Comparison of ENCODE assay signal across 9 mouse cellular contexts in genomic region chr2:173586118-173586968, GRCm38 (mm10). TPM values are rescaled to one million over a fixed set of nuclear protein-coding genes. Genes with fewer than 3 reads are reported as not detected.
DNase-seq lines count a peak whose midpoint lies in the region; ATAC-seq and TF ChIP-seq lines count a peak whose summit lies in the region.
"Had no signal": no experiment of that assay in that cellular context is flagged by ENCODE, and none has a peak within 500 bp of the region (broad histone marks: within the 10 kb centered on the region; RNA-seq: fewer than 3 reads in every experiment).

No protein-coding gene starts in this region.

- DNase-seq in CD8-positive naive resting alpha-beta T cell, adult 2 months (ENCODE audit: low read depth in 2 of 2, low spot score in 2 of 2): peak; percentile 61 to 71
- peak; percentile 81 for DNase-seq in brain, embryonic 14.5 days (ENCODE audit: low read depth)
- DNase-seq in heart, postnatal 0 days (ENCODE audit: low spot score): peak; percentile 28
- DNase-seq in kidney, postnatal 25 days: peak; percentile 61 to 63
- DNase-seq in lung, postnatal 0 days (ENCODE audit: low spot score): peak; percentile 66
- DNase-seq in ovary, adult 18-20 months (ENCODE audit: low spot score): peak; percentile 44
- DNase-seq in thymus, postnatal 14 days: peak; percentile 85

- no peak overlapping the region for H3K27ac ChIP-seq in heart, postnatal 0 days (ENCODE audit: low read depth)
- H3K27ac ChIP-seq in lung, postnatal 0 days (ENCODE audit: low read length): no peak overlapping the region

- no peak overlapping the region; the same call in 1 of the 2 replicates for H3K9ac ChIP-seq in heart, postnatal 0 days (replicated peaks; ENCODE audit: low read depth, low read length)
- H3K9ac ChIP-seq in lung, postnatal 0 days (replicated peaks; ENCODE audit: low read depth): no peak overlapping the region

- 1% methylated on average over 68 of the region's 68 CpGs for WGBS in heart, postnatal 0 days
- 2% methylated on average over 68 of the region's 68 CpGs for WGBS in lung, postnatal 0 days

- H3K27me3 ChIP-seq in heart, postnatal 0 days (ENCODE audit: control insufficient read depth, insufficient read depth, low read length): peaks cover 28% of the 10 kb centered on the region
- peaks cover 14% of the 10 kb centered on the region for H3K27me3 ChIP-seq in lung, postnatal 0 days (replicated peaks; ENCODE audit: insufficient read depth, low read length)

- peak; percentile 85 for TF ChIP-seq CTCF in brain, embryonic 14.5 days (IDR thresholded peaks at IDR 0.05; ENCODE audit: borderline replicate concordance, extremely low read depth, insufficient read depth, insufficient read length)
- peak; percentile 62 for TF ChIP-seq CTCF in heart, postnatal 0 days (IDR thresholded peaks at IDR 0.05; ENCODE audit: low read depth)
- peak; percentile 86 for TF ChIP-seq CTCF in lung, postnatal 0 days (IDR thresholded peaks at IDR 0.05)

- peak; percentile 69 for ATAC-seq in erythroid progenitor cell, adult 5-6 weeks (replicated peaks; ENCODE audit: low FRiP score, poor library complexity, severe bottlenecking)
- ATAC-seq in heart, postnatal 0 days (ENCODE audit: insufficient read depth, low read depth): peak; percentile 48; the same call in 1 of the 2 replicates
- ATAC-seq in lung, postnatal 0 days: peak; percentile 74

- H3K9me3 ChIP-seq in heart, postnatal 0 days (replicated peaks; ENCODE audit: control insufficient read depth, low read length): no peaks in the 10 kb centered on the region
- H3K9me3 ChIP-seq in lung, postnatal 0 days (ENCODE audit: low read length): no peaks in the 10 kb centered on the region

- H3K4me3 ChIP-seq in heart, postnatal 0 days (ENCODE audit: low read depth, low read length): peak overlapping the region; percentile 44
- peak overlapping the region; percentile 28 for H3K4me3 ChIP-seq in lung, postnatal 0 days (ENCODE audit: low read depth, low read length)

- H3K4me2 ChIP-seq in heart, postnatal 0 days (ENCODE audit: low read depth, low read length): peak overlapping the region; percentile 73
- H3K4me2 ChIP-seq in lung, postnatal 0 days (replicated peaks; ENCODE audit: low read depth, low read length): peak overlapping the region; percentile 61

- H3K4me1 ChIP-seq in heart, postnatal 0 days (ENCODE audit: control insufficient read depth, insufficient read depth): no peaks in the 10 kb centered on the region
- peaks cover 5% of the 10 kb centered on the region for H3K4me1 ChIP-seq in lung, postnatal 0 days (ENCODE audit: insufficient read depth, low read depth, low read length)

- no peak for TF ChIP-seq EP300 in heart, postnatal 0 days (IDR thresholded peaks at IDR 0.05; ENCODE audit: low read depth)
- TF ChIP-seq EP300 in lung, postnatal 0 days (IDR thresholded peaks at IDR 0.05): no peak

- H3K36me3 ChIP-seq in heart, postnatal 0 days (replicated peaks; ENCODE audit: control insufficient read depth, insufficient read depth, low read length): 0 out of 2 replicates have a peak, but pooled peaks cover 5% of the 10 kb centered on the region
- no peaks in the 10 kb centered on the region; the same call in 1 of the 2 replicates for H3K36me3 ChIP-seq in lung, postnatal 0 days (ENCODE audit: insufficient read depth, low read length)

- TF ChIP-seq POLR2A in brain, embryonic 14.5 days (IDR thresholded peaks at IDR 0.05; ENCODE audit: borderline replicate concordance, extremely low read depth, insufficient read depth, insufficient read length, poor library complexity, severe bottlenecking): no peak

RNA-seq across cellular contexts. Expression of gene Ankrd60, which starts 8.2 kb away (rescaled TPM):
- not detected in 2 replicates for polyA plus RNA-seq in brain, embryonic 14.5 days (2012; rRNA removed)
- total RNA-seq in erythroid progenitor cell, adult 5-6 weeks (2015; ENCODE audit: low replicate concordance): not detected in 2 replicates
- total RNA-seq in erythroid progenitor cell, adult 5-6 weeks (2017; ENCODE audit: low replicate concordance): not detected in 2 replicates
- total RNA-seq in heart, postnatal 0 days (2014; rRNA removed; ENCODE audit: low replicate concordance): not detected in 2 replicates
- not detected in 2 replicates for polyA plus RNA-seq in heart, postnatal 0 days (2015; fragmentation: Nextera tagmentation; extraction: Ambion mirVana)
- polyA plus RNA-seq in lung, postnatal 0 days (2015; fragmentation: Nextera tagmentation; extraction: Ambion mirVana): not detected in 2 replicates
- polyA plus RNA-seq: frontal cortex, adult 2 months had no signal

Comparison
In these comparisons a context has a peak if more than half of its experiments do, and no peak if none do; other contexts are left out.
1. DNase-seq: peak in every context shown above with its lines; median percentile 85 in thymus, postnatal 14 days; 81 in brain, embryonic 14.5 days; 66 in CD8-positive naive resting alpha-beta T cell, adult 2 months; 66 in lung, postnatal 0 days; 62 in kidney, postnatal 25 days; 44 in ovary, adult 18-20 months; 28 in heart, postnatal 0 days.